Mouse (Mus musculus) spleen, adult 2 months (tissue): ENCODE data around the gene Cd2.

ENCODE experiments used
- CTCF ChIP-seq: fragments of 200-500 bp; IDR thresholded peaks from 2 replicates; pipeline ENCODE4 v1.5.1; 2011; ENCODE audit warnings: mild to moderate bottlenecking, inconsistent platforms; ENCODE audit not compliant: insufficient read depth, insufficient read length, insufficient replicate concordance; ENCODE audit errors: extremely low read depth
- POLR2A ChIP-seq: fragments of 200-500 bp; IDR thresholded peaks from 2 replicates; pipeline ENCODE4 v1.6.1; 2011; ENCODE audit warnings: low read depth, low read length, inconsistent platforms

DNA sequence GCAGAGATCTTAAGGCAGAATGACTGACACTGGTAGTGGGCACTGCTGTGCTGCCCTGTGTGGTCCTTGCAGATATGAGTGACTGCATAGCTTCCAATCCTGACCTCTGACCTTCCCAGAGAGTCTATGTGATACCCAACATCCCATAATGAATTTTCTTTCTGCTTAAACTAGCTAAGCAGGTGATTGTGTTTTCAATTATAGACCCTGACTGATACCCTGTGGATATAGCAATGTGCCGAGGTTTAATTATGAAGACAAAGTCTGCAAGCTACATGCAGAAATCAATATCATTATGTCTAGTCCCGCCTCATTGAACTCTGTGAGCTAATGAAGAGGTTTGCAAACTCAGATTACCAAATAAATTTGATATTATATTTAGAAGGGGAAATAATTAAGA lies 44.7 kb downstream of the Cd2 start:
- TF ChIP-seq CTCF (no peak), POLR2A (no peak)
